Mouse (Mus musculus) ES-Bruce4 (cell line): ENCODE measurements around the gene Wif1. TPM values are rescaled to one million over a fixed set of nuclear protein-coding genes. Genes with fewer than 3 reads are reported as not detected.

ENCODE experiments used
- H3K27ac ChIP-seq: 2 replicates; pipeline ENCODE4 v1.5.1; 2012; ENCODE audit warnings: low read length, inconsistent platforms; ENCODE audit not compliant: insufficient read depth
- H3K27me3 ChIP-seq: 2 replicates; pipeline ENCODE4 v1.6.1; 2012; ENCODE audit warnings: mild to moderate bottlenecking, low read length, inconsistent platforms; ENCODE audit not compliant: control insufficient read depth, poor library complexity, insufficient read depth, severe bottlenecking
- H3K36me3 ChIP-seq: 2 replicates; pipeline ENCODE4 v1.6.1; 2012; ENCODE audit warnings: inconsistent platforms, mild to moderate bottlenecking, low read length, moderate library complexity; ENCODE audit not compliant: control insufficient read depth, poor library complexity, insufficient read depth, severe bottlenecking
- H3K4me1 ChIP-seq: one replicate; pipeline ENCODE4 v1.8.1; 2011; ENCODE audit warnings: low read length; ENCODE audit not compliant: control insufficient read depth, insufficient read depth
- H3K4me3 ChIP-seq: 2 replicates; pipeline ENCODE4 v1.5.1; 2011; ENCODE audit warnings: low read depth, mild to moderate bottlenecking, low read length
- H3K9ac ChIP-seq: 2 replicates; pipeline ENCODE4 v1.6.1; 2012; ENCODE audit warnings: low read depth, mild to moderate bottlenecking, inconsistent platforms; ENCODE audit not compliant: poor library complexity, severe bottlenecking
- H3K9me3 ChIP-seq: replicated peaks from 2 replicates; pipeline ENCODE4 v1.6.1; 2012; ENCODE audit warnings: mild to moderate bottlenecking, low read length, inconsistent platforms; ENCODE audit not compliant: control insufficient read depth, poor library complexity, insufficient read depth, severe bottlenecking
- CTCF ChIP-seq: IDR thresholded peaks from one replicate; pipeline ENCODE4 v1.8.1; 2011; ENCODE audit warnings: low read depth, low read length
- EP300 ChIP-seq: IDR thresholded peaks from 2 replicates; pipeline ENCODE4 v1.6.1; 2011; ENCODE audit warnings: low read depth, low read length; ENCODE audit not compliant: insufficient read depth
- POLR2A ChIP-seq: IDR thresholded peaks from one replicate; pipeline ENCODE4 v1.8.1; 2011; ENCODE audit warnings: low read length; ENCODE audit not compliant: insufficient read depth
- polyA plus RNA-seq: library from polyadenylated mRNA; stranded (reverse); fragments of >200 nt; gene quantifications from 2 replicates; pipeline ENCODE4 v1.2.4, GENCODE M21; 2011; ENCODE audit warnings: low read depth; ENCODE audit not compliant: missing spikeins, insufficient read depth, insufficient read length

Gene Wif1
- polyA plus RNA-seq, 1 experiment = not detected

DNA sequence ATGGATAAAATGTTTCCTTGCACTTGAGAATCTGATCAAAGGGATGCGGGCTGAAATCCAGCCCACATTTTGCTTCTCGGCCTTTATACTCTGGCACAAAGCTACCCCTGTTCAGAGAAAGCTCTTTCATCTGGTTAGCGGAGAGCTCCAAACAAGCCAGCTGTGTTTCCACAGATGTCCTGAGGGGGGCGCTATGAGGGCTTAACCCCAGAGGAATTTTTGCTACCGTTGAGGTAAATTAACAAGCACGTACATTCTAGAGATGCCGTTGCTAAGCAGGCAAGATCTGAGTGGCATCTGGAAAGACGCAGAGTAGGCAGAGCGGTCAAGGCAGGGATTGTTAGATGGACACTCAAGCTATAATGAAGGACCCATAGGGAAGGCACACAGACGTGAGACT lies 13.7 kb downstream of the Wif1 start:
- H3K9ac ChIP-seq = no peak overlapping the region
- H3K27me3 ChIP-seq = no peaks in the 10 kb centered on the region
- H3K27ac ChIP-seq = no peak overlapping the region
- H3K4me3 ChIP-seq = no peak overlapping the region
- no peaks in the 10 kb centered on the region for H3K4me1 ChIP-seq
- H3K36me3 ChIP-seq = no peaks in the 10 kb centered on the region
- no peak for TF ChIP-seq EP300
- TF ChIP-seq CTCF = no peak
- TF ChIP-seq POLR2A = no peak
- no peaks in the 10 kb centered on the region for H3K9me3 ChIP-seq

DNA sequence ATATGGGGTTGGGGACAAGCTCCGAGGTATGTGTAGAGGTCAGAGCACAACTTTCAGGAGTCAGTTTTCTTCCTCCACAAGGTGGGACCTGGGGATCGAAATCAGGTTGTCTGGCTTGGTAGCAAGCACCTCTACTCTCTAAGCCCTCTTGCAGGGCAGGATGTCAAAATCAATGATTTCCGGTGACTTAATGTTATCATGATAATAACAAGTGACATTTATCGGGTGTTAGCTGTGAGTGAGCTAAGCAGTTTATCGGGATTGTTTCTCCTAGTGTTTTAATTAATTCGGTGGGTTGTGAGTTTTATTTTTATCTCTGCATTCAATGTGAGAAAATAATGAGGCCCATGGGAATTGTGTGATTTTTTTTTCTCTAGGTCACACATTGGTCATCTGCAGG lies 18.3 kb downstream of the Wif1 start:
- Histone ChIP-seq H3K9ac (no peak overlapping the region), H3K36me3 (no peaks in the 10 kb centered on the region), H3K27me3 (no peaks in the 10 kb centered on the region), H3K4me1 (no peaks in the 10 kb centered on the region), H3K4me3 (no peak overlapping the region), H3K9me3 (no peaks in the 10 kb centered on the region), H3K27ac (no peak overlapping the region)
- TF ChIP-seq EP300 = no peak
- TF ChIP-seq POLR2A = no peak
- no peak for TF ChIP-seq CTCF

DNA sequence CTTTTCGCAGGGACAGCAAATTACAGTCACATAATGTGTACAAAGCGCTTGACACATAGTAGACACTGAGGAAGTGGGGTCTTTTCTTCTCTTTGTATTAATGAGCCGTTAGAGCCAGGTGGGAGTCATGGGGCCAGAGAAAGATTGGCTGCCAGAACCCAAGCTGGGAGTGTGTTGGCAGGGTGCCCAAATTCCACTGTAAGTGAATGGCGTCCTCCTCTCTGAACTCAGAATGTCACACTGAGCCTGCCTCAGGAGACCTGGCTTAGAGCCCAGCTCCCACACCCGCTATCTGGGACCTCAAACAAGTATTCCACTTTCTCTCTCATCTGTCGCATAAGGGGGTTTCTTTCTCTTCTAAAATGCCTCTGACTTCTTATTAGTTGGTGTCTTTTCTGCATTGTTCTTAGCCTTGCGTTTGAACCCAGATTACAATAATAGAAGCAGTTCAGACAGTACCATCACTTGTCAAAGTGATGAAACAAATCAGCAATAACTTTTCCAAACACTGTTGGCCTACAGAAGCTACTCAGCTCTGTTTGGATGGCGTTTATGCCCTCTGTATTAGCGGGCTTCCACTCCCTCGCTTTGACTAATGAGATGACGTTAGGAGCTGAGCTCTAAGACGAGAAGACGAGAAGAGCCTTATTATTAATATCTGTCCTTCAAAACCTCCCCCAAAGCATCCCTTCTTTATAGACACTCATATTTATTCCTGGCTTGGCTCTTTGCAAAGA lies 21.9 kb downstream of the Wif1 start:
- Histone ChIP-seq H3K36me3 (no peaks in the 10 kb centered on the region), H3K27ac (no peak overlapping the region), H3K9me3 (no peaks in the 10 kb centered on the region), H3K9ac (no peak overlapping the region), H3K4me3 (no peak overlapping the region), H3K27me3 (no peaks in the 10 kb centered on the region), H3K4me1 (no peaks in the 10 kb centered on the region)
- TF ChIP-seq CTCF (no peak), EP300 (no peak), POLR2A (no peak)

DNA sequence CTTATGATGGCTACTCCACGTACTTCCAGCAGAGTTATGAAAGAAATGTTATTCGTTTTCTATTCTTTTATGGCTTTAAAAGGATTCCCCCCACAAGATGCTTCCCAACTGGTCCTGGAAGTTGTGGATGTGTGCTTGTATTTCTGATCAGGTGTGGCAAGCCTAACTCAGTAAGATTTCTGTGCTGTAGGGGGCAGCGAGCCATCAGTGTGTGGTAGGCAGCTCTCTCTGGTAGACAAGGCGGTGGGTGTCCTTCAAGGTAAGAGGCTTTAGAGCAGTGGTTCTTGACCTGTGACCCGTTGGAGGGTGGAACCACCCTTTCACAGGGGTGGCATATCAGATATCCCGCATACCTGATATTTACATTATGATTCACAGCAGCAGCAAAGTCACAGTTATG lies 23.1 kb downstream of the Wif1 start:
- Histone ChIP-seq H3K9me3 (no peaks in the 10 kb centered on the region), H3K27me3 (no peaks in the 10 kb centered on the region), H3K4me3 (no peak overlapping the region), H3K36me3 (no peaks in the 10 kb centered on the region), H3K4me1 (no peaks in the 10 kb centered on the region), H3K27ac (no peak overlapping the region), H3K9ac (no peak overlapping the region)
- TF ChIP-seq EP300 (no peak), CTCF (peak; percentile 3)

DNA sequence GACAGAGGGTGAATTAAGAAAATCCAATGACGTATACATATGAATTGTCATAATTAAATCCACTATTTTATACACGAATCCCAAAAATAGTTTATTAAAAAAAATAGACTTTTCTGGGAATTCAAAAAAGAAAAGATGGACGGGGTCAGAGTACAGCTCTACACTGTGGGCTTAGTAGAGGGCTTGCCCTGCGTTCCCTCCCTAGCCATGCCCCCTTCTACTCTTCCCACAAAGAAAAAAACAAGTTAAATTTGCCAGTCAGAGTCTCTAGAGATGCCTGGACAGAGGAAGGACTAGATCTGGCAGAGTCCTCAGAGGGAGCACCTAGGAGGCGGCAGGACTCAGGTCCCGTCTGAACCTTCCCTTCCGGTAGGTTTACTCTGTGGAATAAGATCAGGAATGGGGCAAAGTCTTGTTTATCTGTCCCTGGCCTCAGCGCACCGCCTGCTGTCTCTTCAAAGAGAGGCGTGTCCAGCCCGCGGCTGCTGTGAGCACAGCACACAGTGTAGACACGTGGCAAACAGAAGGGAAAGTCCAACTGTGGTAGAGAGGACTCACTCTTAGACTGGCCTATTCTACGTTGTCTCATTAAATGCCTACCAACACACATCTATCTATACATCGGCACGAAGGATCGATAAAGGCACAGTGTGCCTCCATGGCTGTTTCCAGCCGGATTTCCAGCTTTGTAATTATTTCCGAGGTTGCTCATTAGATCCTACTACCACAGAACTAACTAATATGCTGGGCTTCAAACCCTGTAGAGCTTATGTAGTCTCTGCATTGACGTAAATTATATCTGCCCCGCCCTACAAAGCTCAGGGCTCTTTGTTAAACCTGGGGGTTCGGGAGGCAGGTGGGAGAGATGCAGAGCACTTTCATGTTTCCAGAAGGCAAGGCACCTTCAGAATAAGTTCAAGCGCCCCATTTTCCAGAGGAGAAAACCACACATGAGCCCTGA lies 25.6 kb downstream of the Wif1 start:
- no peak overlapping the region for H3K27ac ChIP-seq
- H3K27me3 ChIP-seq = no peaks in the 10 kb centered on the region
- H3K4me1 ChIP-seq = no peaks in the 10 kb centered on the region
- no peak overlapping the region for H3K9ac ChIP-seq
- H3K4me3 ChIP-seq = no peak overlapping the region
- H3K9me3 ChIP-seq = no peaks in the 10 kb centered on the region
- H3K36me3 ChIP-seq = no peaks in the 10 kb centered on the region
- TF ChIP-seq CTCF (no peak), POLR2A (no peak), EP300 (no peak)

DNA sequence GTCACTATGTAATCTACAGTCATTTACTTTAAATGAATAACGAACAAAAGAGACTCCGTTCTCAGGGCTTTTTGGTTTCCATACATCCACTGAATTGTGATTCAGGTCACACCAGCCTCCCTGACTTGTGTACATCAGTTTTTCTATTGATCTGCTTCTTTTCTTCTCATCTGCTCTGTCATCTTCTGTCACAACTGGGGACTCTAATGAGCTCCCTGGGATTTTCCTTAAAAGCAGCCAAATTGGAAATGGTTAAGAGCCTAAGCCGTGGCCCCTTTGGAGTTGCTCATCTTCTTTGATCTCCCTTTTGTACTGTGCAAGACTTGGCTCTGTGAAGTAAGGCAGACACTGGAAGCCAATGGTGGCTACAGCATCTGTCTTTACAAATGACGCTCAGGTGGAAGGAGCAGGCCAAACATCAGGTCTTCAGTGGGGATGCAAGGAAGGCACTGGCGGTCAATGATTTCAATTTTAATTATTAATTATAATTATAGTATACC lies 27.6 kb downstream of the Wif1 start:
- TF ChIP-seq CTCF (no peak), EP300 (no peak), POLR2A (no peak)
- Histone ChIP-seq H3K9me3 (no peaks in the 10 kb centered on the region), H3K4me3 (no peak overlapping the region), H3K27ac (no peak overlapping the region), H3K4me1 (no peaks in the 10 kb centered on the region), H3K27me3 (no peaks in the 10 kb centered on the region), H3K36me3 (no peaks in the 10 kb centered on the region), H3K9ac (no peak overlapping the region)
